ENCODE assay signal across 8 mouse cellular contexts in genomic region chr17:28368449-28368848, GRCm38 (mm10). TPM values are rescaled to one million over a fixed set of nuclear protein-coding genes. Genes with fewer than 3 reads are reported as not detected.
DNase-seq lines count a peak whose midpoint lies in the region; ATAC-seq and TF ChIP-seq lines count a peak whose summit lies in the region.

No protein-coding gene starts in this region.

- peak; percentile 55; the same call in 1 of the 2 replicates for ATAC-seq in kidney, embryonic 16.5 days (ENCODE audit: low FRiP score, low TSS enrichment)
- ATAC-seq in liver, embryonic 14.5 days (ENCODE audit: insufficient read depth) = no peak

- H3K4me1 ChIP-seq in ES-E14 (ENCODE audit: control insufficient read depth in 2 of 2, insufficient read depth in 2 of 2, low read length in 2 of 2, poor library complexity in 1 of 2) = peaks cover 0 to 10% of the 10 kb centered on the region in 2 experiments; a peak in 2 of 4 replicates
- H3K4me1 ChIP-seq in kidney, embryonic 16.5 days (ENCODE audit: insufficient read depth, low read length) = peaks cover 14% of the 10 kb centered on the region
- no peaks in the 10 kb centered on the region; a peak in 1 of 4 replicates for H3K4me1 ChIP-seq in liver, embryonic 14.5 days (replicated peaks; ENCODE audit: control insufficient read depth in 2 of 2, insufficient read depth in 2 of 2, low read length in 1 of 2)

- DNase-seq in 3134 (ENCODE audit: extremely low read depth, insufficient read length, low spot score) (peak; percentile 86), ES-E14 (ENCODE audit: low read depth, low spot score) (peak; percentile 91)
- DNase-seq in cerebellum, adult 9-10 months = peak; percentile 44
- peak; percentile 97 for DNase-seq in heart, adult 11 months
- peak; percentile 32 to 41 (median 38) for DNase-seq in liver, embryonic 14.5 days (ENCODE audit: low read depth in 3 of 3, low spot score in 3 of 3)
- DNase-seq in retina, embryonic 14.5 days (ENCODE audit: low spot score) = peak; percentile 86
- peak; percentile 69 to 83 for DNase-seq in urinary bladder, adult 18-20 months (ENCODE audit: low spot score in 2 of 2)

- 5% methylated on average over 13 of the region's 13 CpGs for WGBS in kidney, embryonic 16.5 days
- 4% methylated on average over 13 of the region's 13 CpGs for WGBS in liver, embryonic 14.5 days (ENCODE audit: insufficient replicate concordance)

- no peak for TF ChIP-seq EP300 in liver, embryonic 14.5 days (IDR thresholded peaks at IDR 0.05; ENCODE audit: low read depth)

- no peak overlapping the region for H3K4me3 ChIP-seq in ES-E14 (ENCODE audit: insufficient read depth in 1 of 2, low read depth in 1 of 2, low read length in 2 of 2, poor library complexity in 1 of 2, severe bottlenecking in 1 of 2)
- H3K4me3 ChIP-seq in kidney, embryonic 16.5 days (ENCODE audit: low read length) = no peak overlapping the region
- H3K4me3 ChIP-seq in liver, embryonic 14.5 days (ENCODE audit: insufficient read depth in 1 of 2, low read depth in 2 of 2, low read length in 2 of 2) = no peak overlapping the region

- peak; percentile 97 for TF ChIP-seq CTCF in liver, embryonic 14.5 days (IDR thresholded peaks at IDR 0.05; ENCODE audit: low read depth)

- no peak overlapping the region for H3K27ac ChIP-seq in ES-E14 (ENCODE audit: insufficient read depth, low read depth, low read length, poor library complexity, severe bottlenecking)
- no peak overlapping the region for H3K27ac ChIP-seq in kidney, embryonic 16.5 days (ENCODE audit: low read length)
- no peak overlapping the region for H3K27ac ChIP-seq in liver, embryonic 14.5 days

- peaks cover 20% of the 10 kb centered on the region for H3K27me3 ChIP-seq in kidney, embryonic 16.5 days (ENCODE audit: insufficient read depth, low read length)
- H3K27me3 ChIP-seq in liver, embryonic 14.5 days (ENCODE audit: control insufficient read depth, insufficient read depth, low read length) = peaks cover 24% of the 10 kb centered on the region

- no peak overlapping the region; the same call in 1 of the 2 replicates for H3K4me2 ChIP-seq in kidney, embryonic 16.5 days (replicated peaks; ENCODE audit: low read depth, low read length)
- H3K4me2 ChIP-seq in liver, embryonic 14.5 days (ENCODE audit: low read depth) = peak overlapping the region; percentile 13

- H3K9me3 ChIP-seq in ES-E14 (ENCODE audit: control insufficient read depth, insufficient read depth, low read depth, low read length) = no peaks in the 10 kb centered on the region
- H3K9me3 ChIP-seq in kidney, embryonic 16.5 days (ENCODE audit: low read length) = no peaks in the 10 kb centered on the region
- no peaks in the 10 kb centered on the region for H3K9me3 ChIP-seq in liver, embryonic 14.5 days (ENCODE audit: control insufficient read depth, low read length)

- no peaks in the 10 kb centered on the region for H3K36me3 ChIP-seq in ES-E14 (ENCODE audit: control insufficient read depth, insufficient read depth, low read length, poor library complexity, severe bottlenecking)
- no peaks in the 10 kb centered on the region for H3K36me3 ChIP-seq in kidney, embryonic 16.5 days (ENCODE audit: insufficient read depth, low read length)
- H3K36me3 ChIP-seq in liver, embryonic 14.5 days (replicated peaks; ENCODE audit: control insufficient read depth, insufficient read depth, low read depth) = no peaks in the 10 kb centered on the region

- in situ Hi-C loops in ES-E14 (cut with MboI; ENCODE audit: low sequenced_read_pairs in 2 of 2, unreplicated experiment in 2 of 2) = no loop called here

- H3K9ac ChIP-seq in ES-E14 (ENCODE audit: insufficient read depth, low read depth, low read length, poor library complexity, severe bottlenecking) = no peak overlapping the region
- H3K9ac ChIP-seq in kidney, embryonic 16.5 days (replicated peaks; ENCODE audit: low read length) = 0 out of 2 replicates have a peak overlapping the region, but pooled peaks have one; percentile 19
- H3K9ac ChIP-seq in liver, embryonic 14.5 days (replicated peaks) = no peak overlapping the region

TF ChIP-seq in ES-E14, 5 proteins besides CTCF, POLR2A, EP300 and RAD21:
- 0 out of 2 replicates have a peak, but pooled peaks have one; percentile 13 for TF ChIP-seq ZNF384 (IDR thresholded peaks at IDR 0.05; ENCODE audit: low read depth, low read length)
- TF ChIP-seq HCFC1 (IDR thresholded peaks at IDR 0.05; ENCODE audit: borderline replicate concordance, insufficient read depth, low read length) = no peak

RNA-seq across cellular contexts. Expression of gene Tulp1, which starts 3.4 kb away (rescaled TPM):
- 3.7 and 4.1 TPM in 2 replicates for total RNA-seq in ES-E14 (2012; rRNA removed)
- 6.4 and 8.7 TPM in 2 replicates for polyA plus RNA-seq in kidney, embryonic 16.5 days (2015; fragmentation: Nextera tagmentation; extraction: Ambion mirVana)
- 0.12 and 0.26 TPM in 2 replicates for polyA plus RNA-seq in liver, embryonic 14.5 days (2012; rRNA removed)
- polyA plus RNA-seq in liver, embryonic 14.5 days (2014; fragmentation: Nextera tagmentation; extraction: Ambion mirVana) = 0.28 and 0.42 TPM in 2 replicates

RNA-seq across cellular contexts. Expression of gene Tead3, which starts 17.8 kb away (rescaled TPM):
- 8.0 and 9.0 TPM in 2 replicates for total RNA-seq in ES-E14 (2012; rRNA removed)
- 10.7 and 11.5 TPM in 2 replicates for polyA plus RNA-seq in kidney, embryonic 16.5 days (2015; fragmentation: Nextera tagmentation; extraction: Ambion mirVana)
- polyA plus RNA-seq in liver, embryonic 14.5 days (2012; rRNA removed) = 2.0 and 2.2 TPM in 2 replicates
- polyA plus RNA-seq in liver, embryonic 14.5 days (2014; fragmentation: Nextera tagmentation; extraction: Ambion mirVana) = 0.52 and 0.63 TPM in 2 replicates

RNA-seq across cellular contexts. Expression of gene Rpl10a, which starts 40.2 kb away (rescaled TPM):
- total RNA-seq in ES-E14 (2012; rRNA removed) = 2,234 and 2,688 TPM in 2 replicates
- 543 and 653 TPM in 2 replicates for polyA plus RNA-seq in kidney, embryonic 16.5 days (2015; fragmentation: Nextera tagmentation; extraction: Ambion mirVana)
- 1,169 and 1,992 TPM in 2 replicates for polyA plus RNA-seq in liver, embryonic 14.5 days (2012; rRNA removed)
- 506 and 510 TPM in 2 replicates for polyA plus RNA-seq in liver, embryonic 14.5 days (2014; fragmentation: Nextera tagmentation; extraction: Ambion mirVana)

RNA-seq across cellular contexts. Expression of gene Fance, which starts 55.1 kb away (rescaled TPM):
- 25.9 and 39.8 TPM in 2 replicates for total RNA-seq in ES-E14 (2012; rRNA removed)
- 32.3 and 34.0 TPM in 2 replicates for polyA plus RNA-seq in kidney, embryonic 16.5 days (2015; fragmentation: Nextera tagmentation; extraction: Ambion mirVana)
- polyA plus RNA-seq in liver, embryonic 14.5 days (2012; rRNA removed) = 4.5 and 5.5 TPM in 2 replicates
- 9.4 and 10.4 TPM in 2 replicates for polyA plus RNA-seq in liver, embryonic 14.5 days (2014; fragmentation: Nextera tagmentation; extraction: Ambion mirVana)

Comparison
In these comparisons a context has a peak if more than half of its experiments do, and no peak if none do; other contexts are left out.
1. DNase-seq: peak in every context shown above with its lines; median percentile 97 in heart, adult 11 months; 91 in ES-E14; 86 in 3134; 86 in retina, embryonic 14.5 days; 76 in urinary bladder, adult 18-20 months; 44 in cerebellum, adult 9-10 months; 38 in liver, embryonic 14.5 days.